Mouse (Mus musculus) granulocyte monocyte progenitor cell, adult 5-6 weeks (primary cell): ENCODE measurements at regions not wholly inside any gene's neighbourhood (a gene's known extent, or its start where the extent isn't known, plus 50 kb on each side); places are given as distances from the start of the nearest gene placed in this dataset.
A peak's percentile ranks its signal among the peaks of the same experiment; 100 is the strongest.

Source experiments
- ATAC-seq: replicated peaks from 2 replicates; pipeline ENCODE4 v1.8.0; 2016; ENCODE audit warnings: mild to moderate bottlenecking, moderate TSS enrichment, inconsistent platforms; ENCODE audit not compliant: poor library complexity, severe bottlenecking

- ATAC-seq: peak; percentile 96
Observed at GRCm38 (mm10) chr16:55698489-55698892, 140.2 kb downstream of the Nfkbiz start.

- ATAC-seq: peak; percentile 100
Observed at GRCm38 (mm10) chr16:55691069-55691468, 147.6 kb downstream of the Nfkbiz start.

- peak; percentile 95 for ATAC-seq
Observed at GRCm38 (mm10) chr16:55663946-55664345, 174.8 kb downstream of the Nfkbiz start.

GRCm38 (mm10) chr16:55636667-55637450 lies 201.8 kb downstream of the Nfkbiz start:
- peak; percentile 84 for ATAC-seq

- no peak for ATAC-seq
Observed at GRCm38 (mm10) chr16:55636224-55636623, 202.5 kb downstream of the Nfkbiz start.

GRCm38 (mm10) chr16:55634691-55635090 lies 204.0 kb downstream of the Nfkbiz start:
- ATAC-seq: no peak

GRCm38 (mm10) chr16:55632220-55632619 lies 206.5 kb downstream of the Nfkbiz start:
- no peak for ATAC-seq

GRCm38 (mm10) chr16:55631637-55632036 lies 207.1 kb downstream of the Nfkbiz start:
- ATAC-seq: peak; percentile 37; the same call in 1 of the 2 replicates

GRCm38 (mm10) chr16:55631048-55631447 lies 207.7 kb downstream of the Nfkbiz start:
- ATAC-seq: peak; percentile 56

GRCm38 (mm10) chr16:55627531-55627930 lies 211.2 kb downstream of the Nfkbiz start:
- ATAC-seq: no peak; the same call in 1 of the 2 replicates

- ATAC-seq: peak; percentile 95
Observed at GRCm38 (mm10) chr16:55623422-55623821, 215.3 kb downstream of the Nfkbiz start.

- ATAC-seq: no peak
Observed at GRCm38 (mm10) chr16:55619731-55620130, 219.0 kb downstream of the Nfkbiz start.

- no peak for ATAC-seq
Observed at GRCm38 (mm10) chr16:55617958-55618357, 220.7 kb downstream of the Nfkbiz start.

GRCm38 (mm10) chr16:55617506-55617905 lies 221.2 kb downstream of the Nfkbiz start:
- no peak for ATAC-seq

- no peak for ATAC-seq
Observed at GRCm38 (mm10) chr16:55616408-55617120, 222.1 kb downstream of the Nfkbiz start.

GRCm38 (mm10) chr16:55612873-55613272 lies 225.8 kb downstream of the Nfkbiz start:
- no peak for ATAC-seq

GRCm38 (mm10) chr16:55612001-55612400 lies 226.7 kb downstream of the Nfkbiz start:
- ATAC-seq: no peak

- no peak for ATAC-seq
Observed at GRCm38 (mm10) chr16:55611172-55611571, 227.5 kb downstream of the Nfkbiz start.

- ATAC-seq: no peak
Observed at GRCm38 (mm10) chr16:55608361-55608760, 230.3 kb downstream of the Nfkbiz start.

GRCm38 (mm10) chr16:55606447-55607239 lies 232.1 kb downstream of the Nfkbiz start:
- ATAC-seq: no peak

GRCm38 (mm10) chr16:55603611-55604010 lies 235.1 kb downstream of the Nfkbiz start:
- no peak for ATAC-seq
